Mouse (Mus musculus) small intestine, adult 2 months (tissue): ENCODE data around the gene Pfn1.

Source experiments
- CTCF ChIP-seq: fragments of 200-500 bp; IDR thresholded peaks from 2 replicates; pipeline ENCODE4 v1.5.1; 2012; ENCODE audit warnings: low read depth, mild to moderate bottlenecking, control low read depth, inconsistent platforms, low read length, moderate library complexity, mixed read lengths; ENCODE audit not compliant: insufficient replicate concordance, insufficient read length; ENCODE audit errors: extremely low read depth
- POLR2A ChIP-seq: fragments of 200-500 bp; IDR thresholded peaks from 2 replicates; pipeline ENCODE4 v1.6.1; 2012; ENCODE audit warnings: low read depth, mild to moderate bottlenecking, control low read depth, inconsistent platforms, low read length, moderate library complexity

GRCm38 (mm10) chr11:70681170-70681569, 26.7 kb upstream of the Pfn1 start:
- no peak for TF ChIP-seq CTCF
- TF ChIP-seq POLR2A = no peak
